Mouse (Mus musculus) layer of hippocampus, postnatal 14 days (tissue): ENCODE results near the gene Gm43302. TPM values are rescaled to one million over a fixed set of nuclear protein-coding genes. Genes with fewer than 3 reads are reported as not detected.
"Not testable (repeated sequence)": the region's sequence is repeated elsewhere in the genome, so short reads cannot be mapped to it uniquely, and the experiment has no call there.

ENCODE experiments used
- DNase-seq, 2 experiments: peaks; one replicate each; pipeline ENCODE4 v3.0.0; 2021 to 2022; ENCODE audit warnings: low spot score in 2 of 2, mixed read lengths in 1 of 2
- long read RNA-seq, 2 experiments: library from polyadenylated mRNA; stranded (forward); transcript quantifications; one replicate each; pipeline ENCODE4 v2.0.0; 2021
- total RNA-seq, 2 experiments: library from RNA; stranded (reverse); gene quantifications; 2 replicates each; pipeline ENCODE4 v1.2.3; 2021

The Gm43302 gene
- total RNA-seq, result not detected
- long read RNA-seq, experiment 1, result 0 reads
- long read RNA-seq, experiment 2, result 0 reads

DNA sequence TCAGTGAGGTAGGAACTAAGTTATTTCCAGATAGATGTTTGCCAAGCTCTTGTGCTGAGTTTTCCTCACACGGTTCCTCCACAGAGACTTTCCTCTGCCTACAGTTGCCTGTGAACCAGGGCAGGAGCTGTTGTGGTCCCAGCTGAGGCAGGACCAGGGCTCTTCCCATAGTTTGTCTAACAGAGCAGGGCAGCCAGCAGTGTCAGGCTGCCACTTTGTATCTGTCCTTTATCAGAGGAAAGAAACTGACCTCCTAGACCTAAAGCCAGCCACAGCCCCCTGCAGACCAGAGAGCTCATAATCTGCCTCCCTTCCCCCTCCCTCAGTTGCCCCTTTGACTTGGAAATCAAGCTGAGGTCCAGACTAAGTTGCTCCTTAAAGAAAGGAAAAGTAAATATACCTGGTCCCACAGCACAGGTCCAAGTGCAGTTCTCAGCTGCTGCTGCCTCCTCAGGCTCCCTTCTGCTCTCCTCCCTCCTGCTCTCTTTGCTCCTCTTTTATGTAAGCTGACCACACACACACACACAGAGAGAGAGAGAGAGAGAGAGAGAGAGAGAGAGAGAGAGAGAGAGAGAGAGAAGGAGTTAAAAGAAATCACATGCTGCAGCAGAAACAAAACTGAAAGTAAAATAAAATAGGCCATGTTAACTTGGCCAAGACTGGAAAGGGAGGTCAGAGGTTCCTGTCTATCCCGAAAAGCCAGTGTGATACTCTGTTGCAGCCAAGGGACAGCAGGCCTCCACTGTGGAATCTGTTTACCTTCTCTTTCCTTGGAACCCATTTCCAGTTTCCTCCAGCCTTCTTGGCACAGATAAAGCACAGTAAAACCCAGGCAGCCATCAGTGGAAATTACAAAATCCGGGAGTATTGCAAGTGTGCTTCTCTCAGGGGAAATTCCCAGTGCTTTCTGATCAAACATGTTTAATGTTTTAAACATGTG, at the start of gene Gm43302, which contains the start of gene Gbp6:
TSS of gene Gm43302 (minus strand) at position 470 of the 940 bp plus-strand sequence.
TSS of gene Gbp6 (minus strand) at position 473 of the 940 bp plus-strand sequence.
- peak; percentile 3 to 16 for DNase-seq

DNA sequence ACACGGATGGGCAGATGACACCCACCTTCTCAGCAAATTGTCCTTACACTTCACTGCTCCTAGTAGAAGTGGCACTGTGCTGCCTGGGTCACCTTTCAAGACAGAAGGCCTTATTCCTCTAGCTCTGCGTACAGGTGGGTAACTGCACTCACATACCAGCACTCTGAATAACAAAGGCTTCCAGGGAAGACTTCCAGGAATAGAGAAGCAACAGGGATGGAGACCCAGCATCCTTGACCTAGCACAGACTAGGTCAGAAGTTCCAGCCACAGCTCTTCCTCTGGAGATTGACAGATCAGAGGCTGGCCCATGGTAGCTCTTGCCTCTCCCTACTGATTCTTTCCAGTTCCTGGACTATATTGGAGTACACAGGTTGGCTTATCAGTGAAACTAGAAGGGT, 47.8 kb upstream of the Gm43302 start:
- DNase-seq, result no peak

DNA sequence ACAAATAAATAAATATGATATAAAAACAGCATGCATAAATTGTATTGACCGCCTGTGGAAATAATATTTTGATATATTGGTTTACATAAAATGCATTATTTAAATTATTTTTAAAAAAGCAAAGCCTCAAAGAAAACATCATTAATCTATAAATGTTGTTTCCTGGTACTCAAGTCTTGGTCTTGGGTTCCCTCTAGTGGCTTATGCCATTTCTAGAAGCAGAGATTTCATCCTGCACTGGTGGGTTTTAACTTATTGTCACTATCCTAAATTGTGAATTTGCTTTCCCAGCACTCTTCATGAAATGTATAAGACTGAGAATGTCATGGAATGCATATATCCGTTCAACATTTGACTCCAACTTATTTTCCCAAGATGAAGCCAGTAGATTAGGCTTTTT, 29.0 kb upstream of the Gm43302 start:
- peak in 1 of 2 experiments; percentile 41 for DNase-seq

DNA sequence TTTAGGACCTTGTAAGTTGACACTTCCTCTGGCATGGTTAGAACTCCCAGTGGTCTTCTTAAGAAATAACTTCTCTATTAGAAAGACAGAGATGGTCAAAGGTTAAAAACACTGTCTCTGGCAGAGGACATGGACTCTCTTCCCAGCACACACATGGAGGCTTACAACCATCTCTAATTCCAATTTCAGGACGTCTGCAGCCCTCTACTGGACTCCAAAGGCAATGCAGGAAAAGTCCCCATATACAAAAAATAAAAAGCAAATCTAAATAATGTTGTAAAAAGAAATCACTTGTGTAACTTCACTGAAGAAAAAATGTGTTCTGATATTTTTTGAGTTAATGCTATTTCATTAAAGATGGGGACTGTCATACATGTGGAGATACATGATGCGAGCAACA, 17.4 kb upstream of the Gm43302 start:
- no peak for DNase-seq

DNA sequence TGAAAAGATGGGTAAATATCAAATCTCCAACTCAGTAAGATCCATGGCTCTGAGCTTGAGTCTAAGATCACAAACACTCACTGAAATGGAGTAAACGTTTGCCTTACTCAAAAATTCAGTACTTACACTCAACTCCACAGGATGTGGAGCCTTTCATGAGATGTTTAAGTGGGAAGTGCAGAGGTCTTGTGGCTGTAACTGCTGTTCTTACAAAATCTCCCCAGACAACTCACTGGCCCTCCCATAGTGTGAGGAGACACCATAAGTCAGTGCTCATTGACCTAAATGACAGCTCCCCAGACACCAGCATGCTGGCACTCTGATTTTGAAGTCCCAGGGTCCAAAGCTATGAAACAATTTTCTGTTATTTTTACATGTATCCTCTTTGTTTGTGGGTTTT, 15.7 kb upstream of the Gm43302 start:
- DNase-seq, result not testable (repeated sequence)

DNA sequence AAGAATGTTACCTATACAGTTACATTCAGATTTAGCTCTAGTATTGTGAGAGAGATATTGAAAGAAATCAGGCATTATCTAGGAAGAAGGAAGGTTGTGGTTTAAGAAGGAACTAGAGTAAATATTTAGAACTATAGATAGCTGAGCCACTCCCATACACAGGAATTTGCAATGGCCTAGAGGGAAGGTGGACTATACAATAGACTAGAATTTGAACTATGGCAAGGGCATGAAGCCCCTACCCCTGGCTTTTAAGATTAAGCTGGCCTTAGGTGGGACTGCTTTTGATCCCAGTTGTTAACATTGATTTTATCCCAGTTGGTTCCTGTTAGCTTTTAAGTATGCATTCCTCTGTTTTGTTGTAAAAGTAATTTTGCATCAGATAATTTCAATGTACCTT, 13.5 kb upstream of the Gm43302 start:
- DNase-seq, result not testable (repeated sequence)

DNA sequence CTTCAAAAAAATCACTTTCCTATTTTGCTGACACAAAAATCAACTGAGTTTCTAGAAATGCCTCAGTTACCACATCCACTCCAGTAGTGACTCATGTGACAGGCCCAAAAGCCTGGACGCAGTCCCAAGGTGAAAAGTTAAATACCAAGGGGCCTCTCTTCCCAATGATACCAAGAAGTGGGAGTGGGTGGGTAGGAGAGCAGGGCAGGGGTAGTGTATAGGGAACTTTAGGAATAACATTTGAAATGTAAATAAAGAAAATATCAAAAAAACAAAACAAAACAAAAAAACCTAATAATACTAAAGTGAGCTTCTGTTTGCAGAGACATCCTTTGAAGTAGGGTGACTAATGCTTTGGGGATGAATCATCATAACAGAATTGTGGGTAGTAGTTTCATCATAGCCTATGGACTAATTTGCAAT, 12.7 kb upstream of the Gm43302 start:
- DNase-seq, result no peak

DNA sequence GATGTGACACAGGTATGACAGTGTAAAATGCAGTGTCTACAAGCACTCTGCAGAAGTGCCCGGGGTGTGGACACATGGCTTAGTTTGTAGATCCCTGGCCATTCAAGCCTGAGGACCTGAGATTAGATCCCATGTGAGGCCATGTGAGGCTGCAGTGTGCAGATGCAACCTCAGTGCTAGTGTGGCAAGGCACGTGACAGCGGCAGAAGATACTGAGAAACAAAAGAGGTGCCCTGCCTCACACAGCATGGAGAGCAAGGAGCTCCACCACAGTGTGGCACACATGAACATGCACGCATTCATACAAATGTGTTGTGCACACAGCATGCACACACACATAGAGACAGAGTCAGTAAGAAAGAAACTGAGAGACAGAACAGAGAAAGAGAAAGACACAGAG, 12.2 kb upstream of the Gm43302 start:
- DNase-seq, result not testable (repeated sequence)

DNA sequence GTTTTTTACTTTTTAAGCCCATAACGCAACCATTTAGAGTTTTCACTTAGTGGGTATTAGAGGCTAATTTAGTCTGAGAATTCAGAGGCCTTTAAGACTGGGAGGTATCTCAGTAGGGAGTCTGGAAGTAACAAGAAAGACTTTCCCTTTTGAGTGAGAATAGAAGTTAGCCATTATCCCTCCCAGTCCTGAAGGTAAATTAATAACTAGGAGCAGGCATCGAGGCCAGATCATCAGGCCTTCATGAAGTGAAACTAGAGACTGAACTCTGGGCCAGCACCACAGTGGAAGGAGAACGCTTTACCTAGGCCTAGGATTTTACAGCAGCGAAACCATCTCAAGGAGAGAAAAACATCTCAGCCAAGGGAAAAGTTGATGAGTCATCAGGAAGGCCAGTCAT, 8.5 kb upstream of the Gm43302 start:
- no peak for DNase-seq

DNA sequence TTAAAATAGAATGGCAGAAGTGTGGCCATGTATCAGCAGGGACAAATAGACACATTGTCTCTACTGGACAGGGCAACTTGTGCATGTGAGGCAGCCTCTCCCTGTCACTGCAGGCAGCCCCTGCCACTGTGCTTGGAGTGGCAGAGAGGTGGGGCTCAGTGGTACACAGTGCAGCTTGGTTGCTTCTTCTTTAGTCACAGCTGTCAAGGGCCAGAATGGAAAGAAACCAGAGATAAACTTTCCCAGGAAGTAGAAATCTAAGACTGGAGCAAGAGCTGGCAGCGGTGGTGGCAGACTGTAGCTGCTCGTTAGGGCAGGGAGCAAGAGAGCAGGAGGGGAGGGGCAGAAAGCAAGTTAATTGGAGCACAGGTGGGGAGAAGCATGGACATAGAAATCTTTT, 8.0 kb upstream of the Gm43302 start:
- no peak for DNase-seq

DNA sequence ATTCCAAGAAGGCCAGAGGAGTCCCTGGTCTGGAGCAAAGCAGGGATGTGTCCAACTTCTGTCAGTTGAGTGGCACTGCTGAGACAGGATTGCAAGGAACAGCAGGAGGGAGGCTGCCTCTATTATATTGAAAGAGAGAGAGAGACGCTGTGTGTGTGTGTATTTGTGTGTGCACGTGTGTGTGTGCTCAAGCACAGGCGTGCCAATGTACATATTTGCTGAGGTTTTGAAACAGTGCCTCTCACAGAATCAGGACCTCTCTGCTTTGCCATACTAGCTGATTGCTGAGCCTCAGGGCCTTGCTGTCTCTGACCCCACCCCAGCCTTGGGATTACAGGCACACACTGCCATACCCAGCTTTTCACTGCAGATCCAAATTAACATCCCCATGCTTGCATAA, 2.3 kb upstream of the Gm43302 start:
- no peak for DNase-seq

DNA sequence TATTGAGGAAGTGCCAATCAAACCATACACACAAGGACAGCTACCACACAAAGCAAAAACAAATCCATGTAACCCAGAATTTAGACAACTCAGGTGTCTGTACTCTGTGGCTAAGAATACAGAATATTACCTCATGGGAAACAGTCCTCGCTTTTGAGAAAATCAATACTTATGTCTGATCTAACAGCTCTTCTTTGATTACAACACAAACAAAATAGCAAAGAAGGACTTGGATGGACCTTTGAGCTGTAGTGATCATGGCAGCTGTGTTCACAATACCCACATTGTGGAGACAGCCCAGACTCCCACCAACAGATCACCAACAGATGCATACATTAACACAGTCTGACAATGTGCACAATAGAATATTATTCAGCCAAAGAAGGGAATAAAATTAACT, 1.0 kb downstream of the Gm43302 start:
- no peak for DNase-seq

DNA sequence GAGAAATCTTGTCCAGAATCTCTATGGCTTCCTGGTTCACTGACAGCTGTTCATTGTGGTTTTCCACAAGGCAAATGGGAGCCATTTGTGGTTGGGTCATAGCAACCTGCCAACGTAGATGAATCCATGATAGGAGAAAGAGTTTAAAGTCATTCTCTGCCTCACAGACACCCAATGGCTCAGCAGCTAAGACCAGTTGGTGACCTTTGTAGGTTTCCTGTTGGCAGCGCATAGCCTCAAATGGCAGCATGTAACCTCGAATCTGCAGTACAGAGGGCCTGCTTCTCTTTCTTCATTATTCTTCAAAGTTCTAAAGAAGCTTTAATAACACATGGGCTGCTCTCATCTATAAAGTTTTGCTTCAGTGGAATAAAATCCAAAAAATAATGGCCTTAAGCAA, 2.6 kb downstream of the Gm43302 start:
- DNase-seq, result not testable (repeated sequence)

DNA sequence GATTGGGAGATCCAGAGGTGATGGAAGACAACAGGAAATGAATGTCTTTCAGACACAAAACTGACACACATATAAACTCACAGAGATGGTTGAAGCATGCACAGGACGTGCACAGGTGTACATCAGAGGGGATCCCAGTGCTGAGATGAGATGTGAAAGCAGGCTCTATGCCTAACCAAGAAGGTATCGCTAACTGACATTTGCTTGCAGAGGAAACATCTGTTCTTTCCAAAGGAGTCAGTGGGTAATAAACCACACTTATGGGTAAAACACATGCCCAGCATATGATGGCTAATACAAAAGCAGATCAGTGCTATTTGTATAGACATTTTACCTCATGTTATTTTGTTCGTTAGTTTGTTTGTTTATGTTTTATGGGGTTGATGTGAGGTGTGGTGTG, 32.8 kb downstream of the Gm43302 start:
- DNase-seq, result not testable (repeated sequence)

DNA sequence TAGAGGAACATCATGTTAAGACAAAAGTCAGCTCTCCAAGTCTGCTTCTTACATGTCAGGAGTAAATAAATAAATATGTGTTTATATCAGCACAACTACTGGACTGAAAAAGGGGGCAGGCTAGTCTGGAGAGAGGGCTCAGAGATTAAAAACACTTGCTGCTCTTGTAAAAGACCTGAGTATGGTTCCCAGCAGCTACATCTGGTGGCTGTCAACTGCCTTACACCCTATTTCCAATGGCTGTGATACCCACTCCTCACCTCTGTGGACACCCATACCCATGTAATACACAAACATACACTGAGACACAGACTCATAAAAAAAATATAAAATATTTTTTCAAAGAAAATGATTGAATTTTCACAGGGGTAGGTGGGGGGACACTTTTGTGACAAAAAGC, 41.0 kb downstream of the Gm43302 start:
- no peak for DNase-seq

DNA sequence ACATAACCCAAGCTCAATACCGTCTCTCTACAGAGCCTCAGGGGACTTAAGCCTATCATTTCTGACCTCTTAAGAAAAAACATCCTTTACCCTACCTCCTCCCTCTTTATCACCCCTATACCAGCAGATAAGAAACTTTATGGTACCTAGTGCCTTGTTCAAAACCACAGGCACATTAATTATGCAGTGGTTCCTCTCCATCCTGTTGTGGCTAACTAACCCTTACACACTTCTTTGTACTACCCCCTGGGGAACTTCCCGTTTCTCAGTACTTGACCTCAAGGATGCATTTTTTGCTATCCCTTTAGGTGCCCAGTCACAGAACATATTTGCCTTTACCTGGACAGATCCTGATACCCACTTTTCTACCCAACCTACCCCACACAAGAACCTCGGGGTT, 48.8 kb downstream of the Gm43302 start:
- DNase-seq, result not testable (repeated sequence)

DNA sequence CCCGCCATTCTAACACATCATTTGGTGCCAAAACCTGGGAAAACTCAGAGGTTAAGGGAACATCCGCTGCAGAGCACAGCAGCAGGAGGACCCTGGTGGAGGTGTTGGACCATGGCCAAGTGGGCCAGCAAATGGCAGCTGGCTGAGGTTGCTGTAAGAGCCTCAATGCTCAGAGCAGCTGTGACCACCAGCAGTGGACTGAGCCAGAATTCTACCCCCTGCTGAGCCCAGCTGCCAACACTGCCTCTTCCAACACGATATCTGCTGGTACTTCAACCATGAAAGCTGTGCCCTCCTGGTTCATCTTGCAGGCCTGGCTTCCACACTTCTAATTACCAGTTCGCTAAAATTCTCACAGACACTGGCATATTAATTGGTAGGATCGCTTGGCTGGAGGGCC, 52.5 kb downstream of the Gm43302 start:
- DNase-seq, result not testable (repeated sequence)

DNA sequence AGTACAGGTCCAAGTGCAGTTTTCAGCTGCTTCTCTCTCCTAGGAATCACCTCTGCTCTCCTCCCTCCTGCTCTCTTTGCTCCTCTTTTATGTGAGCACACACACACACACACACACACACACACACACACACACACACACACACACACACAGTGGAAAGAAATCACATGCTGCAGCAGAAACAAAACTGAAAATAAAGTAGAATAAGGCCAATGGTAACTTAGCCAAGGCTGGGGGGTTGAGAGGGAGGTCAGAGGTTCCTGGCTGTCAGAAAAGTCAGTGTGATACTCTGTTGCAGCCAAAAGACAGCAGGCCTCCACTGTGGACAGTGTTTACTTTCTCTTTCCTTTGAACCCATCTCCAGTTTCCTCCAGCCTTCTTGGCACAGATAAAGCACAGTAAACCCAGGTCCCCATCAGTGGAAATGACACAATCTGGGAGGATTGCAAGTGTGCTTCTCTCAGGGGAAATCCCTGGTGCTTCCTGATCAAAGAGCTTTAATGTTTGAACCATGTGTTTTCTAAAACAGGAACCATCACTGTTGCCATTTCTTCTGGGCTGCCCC, 53.9 kb downstream of the Gm43302 start, which contains the start of gene Gbp10:
TSS of gene Gbp10 (minus strand) at position 51 of the 565 bp plus-strand sequence.
- DNase-seq, result not testable (repeated sequence)

DNA sequence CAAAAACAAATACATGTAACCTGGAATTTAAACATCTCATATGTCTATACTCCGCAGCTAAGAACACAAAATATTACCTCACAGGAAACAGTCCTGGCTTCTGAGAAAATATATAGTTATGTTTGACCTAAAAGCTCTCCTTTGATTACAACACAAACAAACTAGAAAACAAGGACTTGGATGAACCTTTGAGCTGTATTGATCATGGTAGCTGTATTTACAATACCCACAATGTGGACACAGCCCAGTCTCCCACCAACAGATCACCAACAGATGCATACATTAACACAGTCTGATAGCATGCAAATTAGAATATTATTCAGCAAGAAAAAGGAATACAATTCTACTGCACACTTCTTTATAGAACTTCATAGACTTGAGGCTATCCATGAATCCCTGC, 55.1 kb downstream of the Gm43302 start:
- not testable (repeated sequence) for DNase-seq

DNA sequence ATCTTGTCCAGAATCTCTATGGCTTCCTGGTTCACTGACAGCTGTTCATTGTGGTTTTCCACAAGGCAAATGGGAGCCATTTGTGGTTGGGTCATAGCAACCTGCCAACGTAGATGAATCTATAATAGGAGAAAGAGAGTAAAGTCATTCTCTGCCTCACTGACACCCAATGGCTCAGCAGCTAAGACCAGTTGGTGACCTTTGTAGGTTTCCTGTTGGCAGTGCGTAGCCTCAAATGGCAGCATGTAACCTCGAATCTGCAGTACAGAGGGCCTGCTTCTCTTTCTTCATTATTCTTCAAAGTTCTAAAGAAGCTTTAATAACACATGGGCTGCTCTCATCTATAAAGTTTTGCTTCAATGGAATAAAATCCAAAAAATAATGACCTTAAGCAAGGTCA, 57.5 kb downstream of the Gm43302 start:
- DNase-seq, result not testable (repeated sequence)

DNA sequence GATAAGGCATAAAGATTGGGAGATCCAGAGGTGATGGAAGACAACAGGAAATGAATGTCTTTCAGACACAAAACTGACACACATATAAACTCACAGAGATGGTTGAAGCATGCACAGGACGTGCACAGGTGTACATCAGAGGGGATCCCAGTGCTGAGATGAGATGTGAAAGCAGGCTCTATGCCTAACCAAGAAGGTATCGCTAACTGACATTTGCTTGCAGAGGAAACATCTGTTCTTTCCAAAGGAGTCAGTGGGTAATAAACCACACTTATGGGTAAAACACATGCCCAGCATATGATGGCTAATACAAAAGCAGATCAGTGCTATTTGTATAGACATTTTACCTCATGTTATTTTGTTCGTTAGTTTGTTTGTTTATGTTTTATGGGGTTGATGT, 84.5 kb downstream of the Gm43302 start:
- DNase-seq, result not testable (repeated sequence)

DNA sequence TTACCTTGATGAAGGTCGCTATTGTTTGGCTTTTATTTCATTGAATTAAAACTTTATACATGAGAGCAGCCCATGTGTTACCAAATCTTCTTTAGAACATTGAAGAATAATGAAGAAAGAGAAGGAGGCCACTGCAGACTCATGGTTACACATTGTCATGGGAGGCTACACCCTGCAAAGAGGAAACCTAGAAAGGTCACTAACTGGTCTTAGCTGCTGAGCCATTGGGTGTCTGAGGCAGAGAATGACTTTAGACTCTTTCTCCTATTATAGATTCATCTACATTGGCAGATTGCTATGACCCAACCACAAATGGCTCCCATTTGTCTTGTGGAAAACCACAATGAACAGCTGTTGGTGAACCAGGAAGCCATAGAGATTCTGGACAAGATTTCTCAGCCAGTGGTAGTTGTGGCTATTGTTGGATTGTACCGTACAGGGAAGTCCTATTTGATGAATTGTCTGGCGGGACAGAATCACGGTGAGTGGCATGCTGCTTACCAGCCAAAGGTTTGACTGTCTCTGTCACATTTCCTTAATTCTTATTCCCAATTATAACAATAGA, 92.6 kb downstream of the Gm43302 start:
- DNase-seq, result not testable (repeated sequence)
